Mouse (Mus musculus): Measurements from ENCODE around the gene Itgal.
"Not testable (repeated sequence)": the region's sequence is repeated elsewhere in the genome, so short reads cannot be mapped to it uniquely, and the experiment has no call there.

Itgal gene

DNA sequence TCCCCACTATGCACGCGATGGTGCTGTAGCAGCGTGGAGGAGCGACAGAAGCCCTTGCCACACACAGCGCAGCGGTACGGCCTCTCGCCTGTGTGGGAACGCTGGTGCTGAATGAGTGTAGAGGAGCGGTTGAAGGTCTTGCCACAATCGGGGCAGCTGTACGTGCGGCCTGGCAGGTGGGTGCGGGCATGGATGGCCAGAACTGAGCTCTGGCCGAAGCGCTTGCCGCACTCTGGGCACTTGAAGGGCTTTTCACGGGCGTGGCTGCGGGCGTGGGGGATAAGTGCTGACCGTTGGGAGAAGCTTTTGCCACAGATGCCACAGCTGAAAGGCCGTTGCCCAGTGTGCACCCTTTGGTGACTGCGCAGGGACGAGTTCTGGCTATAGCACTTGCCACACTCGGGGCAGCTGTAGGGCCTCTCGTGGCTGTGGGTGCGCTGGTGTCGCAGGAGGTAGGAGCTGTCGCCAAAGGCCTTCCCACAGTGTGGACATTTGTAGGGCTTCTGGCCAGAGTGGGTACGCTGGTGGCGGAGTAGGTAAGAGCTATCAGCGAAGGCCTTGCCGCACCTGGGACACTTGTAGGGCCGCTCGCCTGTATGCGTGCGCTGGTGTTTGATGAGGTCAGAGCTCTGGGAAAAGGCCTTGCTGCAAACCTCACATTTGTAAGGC lies 47.4 kb downstream of the Itgal start:
- DNase-seq: no peak

DNA sequence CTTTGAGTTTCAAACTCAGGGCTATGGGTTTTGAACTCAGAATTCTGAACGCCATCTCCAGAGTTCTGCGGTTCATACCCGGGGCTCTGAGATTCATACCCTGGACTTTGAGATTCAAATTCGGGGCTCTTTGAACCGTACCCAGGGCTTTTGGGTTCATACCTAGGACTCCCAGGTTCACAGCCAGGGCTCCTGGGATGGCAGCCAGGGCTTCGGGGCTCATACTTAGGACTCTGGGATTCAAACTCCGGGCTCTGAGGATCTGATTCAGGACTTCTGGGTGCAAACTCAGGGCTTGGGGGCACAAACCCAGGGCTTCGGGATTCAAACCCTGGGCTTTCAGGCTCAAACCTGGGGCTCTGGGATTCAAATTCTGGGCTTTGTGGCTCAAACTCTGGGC lies 48.3 kb downstream of the Itgal start:
- no peak for DNase-seq

DNA sequence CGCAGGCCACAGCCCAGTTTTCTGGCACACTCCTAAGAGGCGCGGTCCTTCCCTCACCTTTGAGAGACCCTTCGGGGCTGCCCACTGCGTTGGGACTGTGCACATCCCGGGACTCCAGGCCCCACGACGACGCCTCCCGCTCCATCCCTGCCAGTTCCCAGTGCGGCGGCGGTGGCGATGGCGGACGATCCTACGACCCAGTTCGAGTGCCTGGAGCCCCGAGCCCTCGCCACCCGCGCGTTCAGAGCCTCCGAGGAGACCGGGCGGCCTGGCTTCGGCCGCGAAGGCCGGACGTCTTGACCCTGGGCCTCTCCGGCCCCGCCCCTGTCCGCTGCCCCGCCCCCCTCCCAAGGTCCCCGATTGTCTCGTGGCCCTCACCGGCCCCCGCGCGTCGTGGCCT lies 49.0 kb downstream of the Itgal start:
- DNase-seq: peak; percentile 52

DNA sequence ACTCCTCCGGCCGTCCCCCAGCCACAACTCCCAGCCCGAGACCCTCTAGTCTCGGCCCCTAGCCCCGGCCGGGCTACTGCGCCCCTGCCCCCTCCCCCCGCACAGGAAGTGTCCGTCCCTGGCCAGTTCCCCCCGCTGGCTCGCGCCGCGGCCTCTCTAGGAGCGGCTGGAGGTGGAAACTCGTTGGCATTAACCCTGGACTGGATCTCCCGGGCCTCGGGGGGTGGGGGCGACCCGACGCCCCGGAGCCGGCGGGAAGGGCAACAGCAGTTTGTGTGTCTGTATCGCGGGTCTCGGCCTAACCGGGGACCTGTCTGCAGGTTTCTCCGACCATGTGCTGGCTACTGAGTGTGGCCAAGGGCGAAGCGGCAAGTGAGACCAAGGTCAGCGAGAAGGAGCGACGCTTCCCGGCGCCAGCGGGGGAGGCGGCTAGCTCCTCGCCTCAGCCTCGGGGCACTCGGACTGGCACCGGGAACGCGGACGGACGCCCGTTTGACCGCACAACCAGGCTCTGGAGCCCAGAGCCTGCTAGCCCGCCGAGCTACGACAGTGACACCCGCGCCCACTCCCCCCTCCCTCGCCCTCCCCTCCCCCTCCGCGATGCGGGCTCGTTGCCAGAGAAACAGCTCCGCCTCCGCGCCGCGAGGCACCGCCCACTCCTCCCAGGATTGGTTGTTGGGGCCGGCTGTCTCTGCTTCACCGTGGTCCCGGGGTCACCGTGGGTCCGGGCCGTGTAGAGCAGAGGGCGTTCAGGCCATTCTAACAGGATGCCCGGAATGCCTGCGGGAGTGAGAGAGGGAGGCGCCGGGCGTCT lies 49.7 kb downstream of the Itgal start, which contains the start of gene Zfp768:
Zfp768 (minus strand) TSS at position 78 of the 814 bp plus-strand sequence.
- DNase-seq: peak; percentile 92

DNA sequence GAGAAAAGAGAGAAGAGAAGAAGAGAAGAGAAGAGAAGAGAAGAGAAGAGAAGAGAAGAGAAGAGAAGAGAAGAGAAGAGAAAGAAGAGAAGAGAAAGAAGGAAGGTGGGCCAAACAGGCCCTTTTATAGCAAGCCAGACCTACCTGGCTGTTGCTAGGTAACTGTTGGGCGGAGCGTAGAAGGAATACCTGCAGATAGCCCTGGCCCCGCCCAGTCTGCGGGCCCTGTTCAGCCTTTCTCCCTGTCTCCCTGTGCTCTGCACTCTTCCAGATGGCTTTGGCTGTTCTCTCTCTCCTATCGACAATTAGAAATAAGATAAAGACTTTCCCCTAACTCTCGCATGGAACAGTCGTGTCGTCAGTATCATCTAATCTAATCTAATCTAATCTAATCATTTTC lies 50.6 kb downstream of the Itgal start:
- DNase-seq: no peak

DNA sequence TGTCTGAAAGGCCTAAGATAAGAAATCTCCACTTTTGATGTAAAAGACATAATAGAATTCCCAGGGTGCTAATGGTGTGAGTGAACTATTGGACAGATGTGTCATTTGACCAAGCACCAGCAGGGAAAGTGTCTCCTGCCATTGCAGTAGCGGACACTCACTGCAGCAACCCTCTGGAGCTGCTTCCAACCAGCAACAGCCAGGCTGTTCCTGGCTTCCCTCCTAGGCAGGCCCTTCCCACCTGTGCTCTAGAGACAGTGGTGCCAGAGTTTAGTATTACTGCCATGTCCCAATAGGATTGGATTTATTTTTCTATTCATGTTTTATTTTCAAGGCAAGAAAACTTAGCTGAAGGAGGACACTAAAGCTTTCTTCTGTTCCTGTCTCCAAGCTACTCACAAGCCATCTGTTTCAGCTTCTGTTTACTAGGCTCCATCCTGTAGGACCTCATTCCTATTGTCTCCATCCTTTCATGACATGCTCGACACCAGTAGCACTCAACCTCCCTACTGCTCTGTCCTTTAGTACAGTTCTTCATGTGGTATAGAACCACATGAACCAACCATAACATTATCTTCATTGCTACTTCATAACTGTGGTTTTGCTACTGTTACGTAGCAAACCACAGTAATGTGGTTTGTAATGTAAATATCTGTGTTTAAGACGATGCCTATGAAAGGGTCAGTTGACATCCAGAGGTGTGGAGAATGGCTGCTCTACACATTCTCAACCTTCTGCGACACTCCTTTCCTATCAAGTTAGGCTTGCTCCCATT lies 55.4 kb downstream of the Itgal start:
- DNase-seq: no peak

DNA sequence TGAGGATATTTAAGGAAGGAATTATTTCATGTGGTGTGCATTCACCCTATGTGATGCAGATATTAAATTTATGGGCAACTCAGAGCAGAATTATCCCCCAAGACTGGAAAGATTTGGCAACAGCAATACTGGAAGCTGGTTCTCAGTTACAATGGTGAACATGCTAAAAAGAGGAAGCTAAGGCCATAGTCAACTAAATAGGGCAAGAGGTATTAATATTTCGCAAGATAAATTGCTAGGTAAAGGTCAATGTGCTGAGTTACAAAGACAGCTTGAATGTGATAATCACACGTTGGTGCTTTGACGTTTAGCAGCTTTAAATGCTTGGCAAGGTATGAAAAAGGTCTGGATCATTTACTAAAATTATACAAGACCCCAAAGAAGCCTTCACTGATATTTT lies 59.7 kb downstream of the Itgal start:
- no peak for DNase-seq

DNA sequence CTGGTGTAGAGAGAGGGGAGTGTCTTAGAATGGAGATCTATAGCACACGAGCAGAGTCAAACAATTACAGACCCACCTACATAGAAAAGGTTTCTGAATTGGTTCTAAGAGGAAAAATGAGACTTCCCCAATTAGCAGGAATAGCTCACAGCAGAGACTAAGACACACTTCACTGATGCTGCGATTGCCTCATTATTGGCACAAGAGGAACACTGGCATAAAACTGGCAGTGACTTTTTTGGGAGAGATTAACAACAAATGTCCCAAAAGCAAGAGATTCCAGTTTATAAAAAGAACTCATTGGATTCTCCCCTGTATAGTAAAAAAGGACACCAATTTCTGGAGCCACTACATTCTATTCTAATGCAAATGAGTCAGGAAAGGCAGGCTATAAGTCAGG lies 61.8 kb downstream of the Itgal start:
- DNase-seq: no peak

DNA sequence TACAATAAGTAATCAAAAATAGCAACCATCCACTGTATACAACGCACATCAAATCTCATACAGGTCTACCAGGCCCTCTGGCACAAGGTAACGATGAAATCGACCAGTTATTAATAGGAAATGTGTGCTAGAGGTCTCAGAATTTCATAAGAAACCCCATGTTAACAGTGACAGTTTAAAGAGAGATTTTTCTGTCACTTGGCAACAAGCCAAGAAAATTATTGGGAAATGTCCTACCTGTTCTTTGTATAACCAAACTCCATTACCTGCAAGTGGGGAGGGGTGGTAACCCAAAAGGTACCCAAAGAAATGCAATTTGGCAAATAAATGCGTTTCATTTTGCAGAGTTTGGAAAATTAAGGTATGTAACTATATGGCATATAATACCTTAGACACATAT lies 62.4 kb downstream of the Itgal start:
- no peak for DNase-seq

DNA sequence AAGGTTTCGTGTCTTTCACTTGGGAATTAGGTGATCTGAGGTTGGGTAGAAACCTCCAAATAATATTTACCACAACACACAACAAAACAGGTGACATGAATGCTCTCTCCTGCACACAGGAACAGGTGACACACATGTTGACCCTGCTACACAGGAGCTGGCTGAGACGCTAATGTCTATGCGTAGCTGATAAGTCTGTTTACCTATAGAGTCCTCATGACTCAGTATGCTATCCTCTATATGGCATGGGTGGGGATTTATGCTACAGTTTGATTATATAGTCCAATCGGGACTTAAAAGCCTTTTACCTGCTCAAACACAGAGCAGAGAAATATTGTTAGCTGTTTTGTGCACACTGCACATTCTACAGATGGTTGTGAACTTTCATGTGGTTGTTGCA lies 64.2 kb downstream of the Itgal start:
- no peak for DNase-seq

DNA sequence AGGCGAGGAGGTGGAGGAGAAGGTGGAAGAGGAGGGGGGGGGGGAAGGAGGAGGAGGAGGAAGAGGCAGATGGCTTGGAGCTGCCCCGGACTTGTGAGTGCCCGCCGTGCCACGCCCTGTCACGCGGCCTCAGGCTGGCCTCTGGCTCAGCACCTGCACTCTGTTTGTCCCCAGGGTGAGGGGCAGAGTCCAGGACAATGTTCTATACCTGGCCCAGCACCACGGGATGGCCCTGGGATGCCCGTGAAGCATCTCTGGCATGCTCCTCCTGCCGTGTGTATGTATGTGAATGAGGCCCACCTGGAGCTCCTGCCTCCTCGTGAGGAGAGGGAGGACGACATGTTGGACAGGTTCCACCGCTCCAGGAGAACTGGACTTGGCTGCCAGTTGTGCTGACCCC lies 65.4 kb downstream of the Itgal start:
- DNase-seq: no peak

DNA sequence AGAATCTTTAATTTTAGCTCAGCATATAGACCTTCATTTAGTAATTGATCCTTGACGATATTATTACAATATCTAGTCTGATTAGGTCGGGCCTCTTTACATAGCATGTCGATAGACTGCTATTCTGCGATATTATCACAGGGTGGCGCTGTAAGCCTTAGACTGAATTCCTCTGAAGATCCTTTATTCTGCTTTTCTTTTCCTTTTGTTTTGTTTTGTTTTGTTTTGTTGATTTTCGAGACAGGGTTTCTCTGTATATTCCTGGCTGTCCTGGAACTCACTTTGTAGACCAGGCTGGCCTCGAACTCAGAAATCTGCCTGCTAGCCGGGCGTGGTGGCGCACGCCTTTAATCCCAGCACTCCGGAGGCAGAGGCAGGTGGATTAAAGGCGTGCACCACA lies 66.4 kb downstream of the Itgal start:
- not testable (repeated sequence) for DNase-seq

DNA sequence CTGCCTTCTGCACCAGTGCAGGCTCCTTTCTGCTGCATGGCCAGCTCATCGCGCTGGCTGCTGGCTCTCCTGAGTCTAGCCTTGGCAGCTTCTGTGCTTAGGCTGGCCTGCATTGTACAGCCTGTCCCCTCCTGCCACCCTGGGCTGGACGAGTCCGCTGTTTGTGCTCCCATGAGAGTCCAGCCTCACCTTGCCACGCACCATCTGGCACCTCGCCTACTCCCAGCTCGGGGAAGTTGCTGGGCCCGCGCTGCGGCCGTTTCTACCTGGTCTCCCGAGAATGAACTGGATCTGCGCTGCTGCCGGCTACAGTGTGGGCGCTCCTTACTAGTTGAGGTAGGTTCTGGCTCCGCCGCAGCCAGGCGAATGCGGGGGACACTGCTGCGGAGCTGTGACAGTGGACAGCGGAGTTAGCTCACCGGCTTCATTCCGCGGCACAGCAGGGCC lies 67.4 kb downstream of the Itgal start:
- DNase-seq: peak; percentile 25

DNA sequence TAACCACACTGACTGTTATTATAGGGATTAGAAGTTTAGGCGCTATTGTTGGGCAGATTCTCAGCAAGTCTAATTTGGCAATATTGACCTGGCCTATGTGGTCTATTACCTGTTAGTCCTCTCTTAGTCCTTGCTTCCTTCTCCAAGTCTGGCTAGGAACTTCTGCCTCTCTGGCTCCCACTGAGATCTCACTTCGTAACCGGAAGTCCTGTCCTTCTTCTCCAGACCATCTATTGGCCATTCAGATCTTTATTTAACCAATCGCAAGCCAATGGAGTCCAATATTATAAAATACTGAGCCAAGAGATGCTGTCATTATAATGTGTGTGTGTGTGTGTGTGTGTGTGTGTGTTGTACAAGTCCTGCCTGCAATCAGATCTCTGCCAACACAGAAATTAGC lies 68.1 kb downstream of the Itgal start:
- no peak for DNase-seq

DNA sequence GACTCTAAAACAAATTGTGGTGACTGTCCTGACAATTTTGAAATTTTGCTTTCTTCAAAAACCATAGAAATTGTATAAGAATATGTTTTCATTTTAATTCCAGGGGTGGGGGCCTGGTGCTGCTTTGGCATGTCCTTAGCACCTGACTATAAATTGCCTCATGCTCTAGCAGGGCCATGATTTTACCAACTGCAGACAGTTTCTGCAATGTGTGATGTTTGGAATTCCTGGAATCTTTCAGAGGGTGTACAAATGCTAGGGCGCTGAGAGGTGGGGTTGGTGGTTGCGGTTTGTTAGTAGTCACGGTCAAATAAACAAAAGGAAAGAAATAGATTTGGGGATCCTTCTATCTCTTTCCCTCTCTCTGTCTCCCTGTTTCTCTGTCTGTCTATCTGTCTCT lies 70.2 kb downstream of the Itgal start:
- DNase-seq: no peak

DNA sequence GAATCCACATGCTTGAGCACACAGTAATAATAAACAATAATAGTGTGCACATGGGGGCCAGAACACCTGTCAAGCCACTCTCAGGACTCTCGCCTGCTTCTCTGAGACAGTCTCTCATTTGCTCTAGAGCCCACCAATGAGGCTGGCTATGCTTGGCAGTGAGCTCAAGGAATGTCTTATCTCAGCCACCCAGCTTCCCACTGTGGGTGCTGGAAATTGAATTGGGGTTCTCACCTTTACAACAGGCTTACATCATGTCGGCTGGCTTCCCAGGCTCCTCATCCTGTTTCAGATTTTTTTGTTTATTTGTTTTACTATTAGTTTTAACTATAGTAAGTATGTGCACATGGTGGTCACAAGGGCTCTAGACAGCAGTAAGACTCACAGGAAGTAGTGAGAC lies 75.2 kb downstream of the Itgal start:
- no peak for DNase-seq

DNA sequence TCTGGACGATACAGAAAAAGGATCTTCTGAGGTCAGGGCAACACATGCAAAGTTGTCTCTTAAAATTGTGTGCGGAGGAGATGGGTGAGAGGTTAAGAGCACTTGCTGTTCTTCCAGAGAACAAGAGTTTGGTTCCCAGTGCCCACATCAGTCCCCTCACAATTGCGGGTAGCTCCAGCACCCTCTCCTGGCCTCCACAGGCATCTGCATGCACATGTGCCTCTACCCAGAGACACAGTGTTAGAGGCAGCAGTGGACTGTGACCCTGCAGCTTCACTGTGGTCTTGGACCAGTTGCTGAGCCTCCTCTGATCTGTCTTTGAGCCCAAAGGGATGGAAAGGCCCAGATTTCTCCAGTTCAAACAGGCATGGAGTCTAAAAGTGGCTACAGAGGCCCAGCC lies 75.8 kb downstream of the Itgal start:
- DNase-seq: not testable (repeated sequence)

DNA sequence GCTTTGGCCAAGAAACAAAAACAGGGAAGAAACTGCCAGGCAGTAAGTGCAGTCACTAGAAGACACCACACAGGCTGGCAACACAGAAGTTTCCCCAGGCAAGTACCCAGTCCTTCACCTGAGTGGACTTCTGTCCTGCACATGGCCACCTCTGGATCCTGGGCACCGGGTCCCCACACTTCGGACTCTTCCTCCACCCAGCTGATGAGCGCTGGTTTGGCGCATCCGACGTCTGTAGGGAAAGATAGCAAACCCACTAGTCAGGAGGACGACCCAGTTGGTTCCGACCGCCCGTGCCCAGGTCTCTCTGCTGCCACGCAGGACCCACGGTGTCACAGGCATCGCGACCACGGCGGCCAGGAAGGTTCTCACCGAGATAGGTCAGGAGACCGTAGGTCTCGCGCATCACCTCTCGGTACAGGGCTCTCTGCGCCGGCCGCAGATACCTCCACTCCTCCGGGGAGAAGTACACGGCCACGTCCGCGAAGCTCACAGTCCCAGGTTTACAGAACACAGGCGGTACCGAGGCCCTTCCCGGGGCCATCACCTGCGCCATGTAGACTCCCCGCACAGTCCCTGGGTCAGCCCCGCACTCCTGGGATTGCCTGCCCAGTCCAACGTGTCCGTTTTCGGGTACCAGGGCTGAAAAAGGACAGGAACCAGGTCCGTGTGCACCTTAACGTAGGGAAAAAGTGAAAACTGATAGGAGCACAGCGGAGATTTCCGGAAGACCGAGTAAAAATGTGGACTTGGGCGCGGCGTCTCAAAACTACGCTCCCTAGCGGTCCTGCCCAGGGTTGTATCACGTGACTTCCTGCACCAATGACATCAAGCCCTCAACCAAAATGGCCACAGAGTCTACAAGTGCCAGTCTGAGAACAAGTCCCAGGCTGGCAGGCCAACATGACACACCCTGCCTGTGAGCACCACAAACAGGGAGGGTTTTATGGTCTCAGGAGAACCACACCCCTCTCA lies 79.5 kb downstream of the Itgal start, which contains the start of gene Zfp747:
Zfp747 (minus strand) TSS at position 780 of the 975 bp plus-strand sequence.
- DNase-seq: peak; percentile 92

DNA sequence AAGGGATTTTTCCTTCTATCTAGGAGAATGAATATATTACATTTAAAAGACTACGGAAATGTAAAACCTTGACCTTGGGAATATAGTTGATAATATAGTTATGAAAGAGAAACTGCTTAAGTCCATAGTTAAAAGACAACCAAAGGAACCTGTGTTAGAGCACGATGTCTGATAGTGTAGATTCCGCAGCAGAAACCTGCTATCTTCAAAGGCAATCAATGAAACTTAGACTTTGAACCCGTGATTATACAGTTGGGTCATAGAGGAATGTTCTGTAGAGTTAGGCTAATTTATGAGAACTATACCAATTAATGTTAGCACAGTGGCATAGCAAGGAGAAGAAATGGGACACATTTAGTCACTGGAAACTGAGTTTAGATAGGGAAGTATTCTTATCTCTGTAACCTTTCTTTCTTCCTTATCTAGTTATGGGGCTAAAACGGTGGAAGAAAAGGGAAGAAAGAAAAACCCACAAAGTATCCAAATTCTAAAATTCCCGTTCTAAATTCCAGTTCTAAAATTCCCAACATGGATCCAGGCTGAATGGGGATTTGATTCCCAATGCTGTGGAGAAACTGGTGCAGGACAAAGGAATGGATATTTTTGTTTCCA lies 82.4 kb downstream of the Itgal start:
- no peak for DNase-seq

All from right cerebral cortex, postnatal 14 days (tissue).